Mouse (Mus musculus) gastrocnemius, postnatal 14 days (tissue): ENCODE measurements around the gene Fto. TPM values are rescaled to one million over a fixed set of nuclear protein-coding genes. Genes with fewer than 3 reads are reported as not detected.

Experiments
- DNase-seq: peaks from one replicate; pipeline ENCODE4 v3.0.0; 2021; ENCODE audit warnings: mixed read lengths
- intact Hi-C: fragments of 180-260 bp; cut with DNase I; formaldehyde crosslinking; loops from one replicate; pipeline ENCODE4 v1.15.1; 2025; ENCODE audit warnings: low total_unique reads
- total RNA-seq, 2 experiments: library from RNA; stranded (reverse); gene quantifications; 2 replicates each; pipeline ENCODE4 v1.2.3; 2021

The Fto gene
- total RNA-seq, 2 experiments from 2014 or later, result 84.9 to 96.5 TPM

- no peak for DNase-seq
- intact Hi-C loops, result no loop called here
These were observed 302.7 kb downstream of the Fto start for GRCm38 (mm10) chr8:91615781-91616683.

- intact Hi-C loops, result no loop called here
- no peak for DNase-seq
These were observed 304.4 kb downstream of the Fto start for GRCm38 (mm10) chr8:91617772-91618171.

GRCm38 (mm10) chr8:91622757-91623156, 309.4 kb downstream of the Fto start:
- intact Hi-C loops, result no loop called here
- DNase-seq, result no peak

GRCm38 (mm10) chr8:91625686-91626558, 312.6 kb downstream of the Fto start:
- intact Hi-C loops, result no loop called here
- no peak for DNase-seq

- intact Hi-C loops, result no loop called here
- peak; percentile 18 for DNase-seq
These were observed 316.3 kb downstream of the Fto start for GRCm38 (mm10) chr8:91629594-91629993.

- DNase-seq, result no peak
These were observed 317.2 kb downstream of the Fto start for GRCm38 (mm10) chr8:91630320-91631033.

GRCm38 (mm10) chr8:91632411-91632810, 319.1 kb downstream of the Fto start:
- no peak for DNase-seq
- intact Hi-C loops, result no loop called here

More at GRCm38 (mm10) chr8:91630320-91631033, 317.2 kb downstream of the Fto start:
- intact Hi-C loops, result no loop called here

GRCm38 (mm10) chr8:91635406-91635805, 322.1 kb downstream of the Fto start:
- no peak for DNase-seq
- intact Hi-C loops, result no loop called here

- intact Hi-C loops, result no loop called here
- DNase-seq, result no peak
These were observed 323.6 kb downstream of the Fto start for GRCm38 (mm10) chr8:91636887-91637286.

GRCm38 (mm10) chr8:91637684-91638083, 324.4 kb downstream of the Fto start:
- intact Hi-C loops, result no loop called here
- no peak for DNase-seq

GRCm38 (mm10) chr8:91638256-91638655, 324.9 kb downstream of the Fto start:
- no peak for DNase-seq
- intact Hi-C loops, result no loop called here

GRCm38 (mm10) chr8:91640471-91640870, 327.1 kb downstream of the Fto start:
- DNase-seq, result peak; percentile 56
- intact Hi-C loops, result no loop called here

- intact Hi-C loops, result no loop called here
- no peak for DNase-seq
These were observed 332.2 kb downstream of the Fto start for GRCm38 (mm10) chr8:91645484-91645883.

- DNase-seq, result no peak
- intact Hi-C loops, result no loop called here
These were observed 334.6 kb downstream of the Fto start for GRCm38 (mm10) chr8:91647959-91648358.

- no peak for DNase-seq
- intact Hi-C loops, result no loop called here
These were observed 335.5 kb downstream of the Fto start for GRCm38 (mm10) chr8:91648776-91649175.

GRCm38 (mm10) chr8:91653561-91653960, 340.2 kb downstream of the Fto start:
- intact Hi-C loops, result no loop called here
- no peak for DNase-seq

GRCm38 (mm10) chr8:91657381-91657780, 344.1 kb downstream of the Fto start:
- no peak for DNase-seq
- intact Hi-C loops, result no loop called here

GRCm38 (mm10) chr8:91660879-91661278, 347.6 kb downstream of the Fto start:
- intact Hi-C loops, result no loop called here
- no peak for DNase-seq

GRCm38 (mm10) chr8:91669461-91670071, 356.2 kb downstream of the Fto start:
- intact Hi-C loops, result no loop called here
- no peak for DNase-seq
